Mouse (Mus musculus) lung, postnatal 10 days (tissue): ENCODE results near the gene Dennd2d.

Experiments used
- DNase-seq: peaks from one replicate; pipeline ENCODE4 v3.0.0; 2021

Gene Dennd2d

DNA sequence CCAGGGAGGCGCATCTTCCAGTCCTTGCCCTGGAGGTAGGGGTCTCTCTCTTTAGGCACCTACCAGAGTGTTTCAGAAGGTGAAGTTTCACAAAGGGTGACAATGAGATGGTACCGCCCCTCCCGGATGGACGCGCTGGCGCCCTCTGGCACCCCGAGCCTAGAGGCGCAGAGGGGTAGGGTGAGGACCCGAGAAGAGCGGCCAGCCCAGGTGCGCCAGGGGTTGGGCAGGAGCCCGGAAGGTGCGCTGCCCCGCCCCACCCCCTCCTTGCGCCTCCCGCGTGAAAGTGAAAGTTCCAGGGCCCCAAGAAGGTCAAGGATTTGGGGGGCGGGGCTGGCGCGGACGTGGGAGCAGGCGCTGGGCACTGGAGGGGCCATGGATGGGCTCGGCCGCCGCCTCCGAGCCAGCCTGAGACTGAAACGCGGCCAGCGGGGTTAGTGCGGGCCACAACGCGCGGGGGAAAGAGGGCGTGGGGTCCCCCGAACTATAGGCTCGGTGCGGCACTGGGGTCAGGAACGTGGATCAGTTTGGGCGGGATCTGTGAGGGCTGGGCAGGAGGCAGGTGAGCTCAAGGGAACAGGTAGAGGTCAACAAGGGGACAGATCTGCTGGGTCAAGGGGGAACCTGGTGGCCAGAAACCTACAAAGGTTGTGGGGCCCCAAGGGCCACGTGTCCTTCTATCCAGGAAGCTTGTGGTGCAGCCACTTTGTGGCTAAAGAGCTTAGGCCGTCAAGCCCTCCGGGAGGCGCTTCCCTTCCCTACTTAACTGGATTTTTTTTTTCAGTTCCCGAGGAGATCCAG is at the start of gene Dennd2d:
Gene Dennd2d (plus strand): TSS at position 125 of the 801 bp plus-strand sequence.
- peak; percentile 77 for DNase-seq

DNA sequence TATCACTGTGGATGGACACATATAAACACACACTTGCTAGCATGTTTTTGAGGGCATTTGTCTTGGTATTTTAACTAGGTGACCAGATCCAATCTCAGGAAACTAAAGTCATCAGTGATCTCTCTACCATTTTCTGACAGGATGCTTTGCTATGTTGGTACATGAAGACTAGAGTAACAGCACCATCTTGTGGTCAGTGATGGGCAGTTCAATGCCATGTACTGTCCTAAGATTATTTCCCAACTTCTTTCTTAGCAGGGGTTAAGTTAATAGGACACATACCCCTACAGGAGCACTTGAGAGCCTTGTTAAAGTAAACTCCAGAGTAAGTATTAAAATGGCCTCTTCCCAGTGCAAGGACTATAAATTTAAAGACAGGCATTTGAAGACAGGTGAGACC is 33.6 kb upstream of the Dennd2d start:
- DNase-seq = peak; percentile 40

DNA sequence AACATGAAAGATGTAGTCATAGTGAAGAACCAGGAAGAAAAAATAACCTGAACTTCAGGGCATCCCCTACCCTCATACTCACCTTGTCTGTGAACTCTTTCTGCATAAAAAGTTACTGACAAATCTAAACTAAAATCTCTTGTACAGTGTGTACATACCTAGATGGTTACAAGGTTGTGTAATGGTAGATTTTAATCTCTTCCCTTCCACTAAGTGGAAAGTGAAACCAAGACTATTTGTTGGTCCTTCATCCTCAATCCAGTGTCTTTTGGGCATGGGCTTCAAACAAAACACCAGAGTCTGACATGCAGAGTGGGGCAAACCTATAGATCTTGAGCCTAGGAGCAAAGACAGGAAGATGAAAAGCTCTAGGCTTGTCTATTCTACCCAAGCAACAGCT is 33.2 kb upstream of the Dennd2d start:
- no peak for DNase-seq

DNA sequence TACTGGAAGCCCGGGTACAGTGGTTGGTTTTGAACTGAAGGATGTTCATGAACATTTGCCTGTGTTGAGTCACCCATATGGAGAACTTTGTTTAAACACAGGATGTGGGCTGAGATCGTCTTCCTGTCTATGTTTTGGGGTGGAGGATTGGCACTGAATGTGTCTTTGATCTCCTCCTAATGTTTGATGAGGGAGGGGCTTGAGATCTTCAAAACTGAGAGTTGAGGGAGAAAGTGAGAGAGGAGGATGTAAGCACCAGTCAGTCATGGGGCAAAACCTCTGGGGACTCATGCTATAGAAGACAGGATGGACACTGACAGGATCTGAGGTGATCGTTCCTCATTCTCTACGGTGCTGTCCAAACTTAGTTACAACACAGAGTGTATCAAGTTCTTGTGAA is 32.6 kb upstream of the Dennd2d start:
- DNase-seq = no peak

DNA sequence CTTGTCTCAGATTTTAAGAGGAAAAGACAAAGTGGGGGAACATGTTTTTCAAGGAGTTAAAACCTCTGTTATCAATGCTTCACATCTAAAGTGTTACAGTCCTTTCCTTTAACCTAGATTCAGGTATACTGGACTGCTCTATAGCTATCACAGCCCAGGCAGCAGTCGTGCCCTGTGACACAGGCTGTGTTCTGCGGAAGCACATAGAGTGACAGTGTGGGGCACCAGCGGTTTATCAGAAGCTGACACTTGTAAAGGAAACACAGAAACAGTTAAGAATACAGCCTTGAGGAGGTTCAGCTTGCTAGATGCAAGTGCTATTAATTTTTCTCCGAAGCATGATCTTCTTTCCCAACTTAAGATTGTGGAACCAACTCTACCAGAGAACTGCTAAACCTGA is 29.6 kb upstream of the Dennd2d start:
- DNase-seq = no peak

DNA sequence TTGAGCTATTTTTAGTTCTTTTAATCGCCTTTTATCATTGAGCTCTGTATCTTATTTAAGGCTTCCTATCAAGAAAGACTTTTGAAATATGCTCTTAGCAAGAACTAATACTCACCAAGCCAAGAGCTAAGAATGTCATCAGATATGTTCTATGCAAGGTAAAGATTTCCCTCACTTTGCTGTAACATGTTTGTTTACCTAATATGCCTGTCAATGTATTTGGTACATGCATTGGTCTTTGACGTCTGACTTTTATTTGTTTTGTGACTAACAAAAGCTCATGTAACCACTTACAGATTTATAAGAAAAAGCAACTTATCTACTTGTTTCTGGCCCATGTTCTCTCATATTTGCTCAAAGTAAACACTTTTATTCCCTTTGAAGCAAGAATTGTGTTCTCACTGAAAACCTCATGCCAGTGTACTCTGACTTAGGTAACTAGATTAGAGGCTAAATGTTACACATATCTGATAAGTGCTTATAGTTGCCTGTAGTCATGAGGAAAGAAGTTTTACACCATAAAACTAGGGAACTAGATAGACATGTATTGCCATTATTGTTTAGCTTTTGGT is 24.8 kb upstream of the Dennd2d start:
- no peak for DNase-seq

DNA sequence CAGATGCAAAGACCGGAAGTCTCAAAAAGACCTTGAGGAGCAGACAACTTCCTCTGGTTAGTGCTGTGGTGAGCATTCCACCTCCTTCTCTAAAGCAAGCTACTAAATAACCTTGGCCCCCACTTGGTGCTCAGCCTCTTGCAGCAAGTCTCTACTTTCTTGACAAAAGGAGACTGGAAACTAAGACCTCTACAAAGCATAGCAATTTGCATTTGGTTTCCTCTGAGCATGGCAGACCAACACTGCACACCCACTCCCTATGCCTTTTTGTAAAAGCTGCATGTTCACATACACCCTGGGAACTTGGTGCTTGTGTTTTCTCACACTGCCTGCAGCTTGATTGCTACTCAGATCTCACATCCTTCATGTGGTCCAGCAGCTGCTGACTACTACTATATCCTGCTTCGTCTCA is 20.1 kb upstream of the Dennd2d start:
- DNase-seq = no peak

DNA sequence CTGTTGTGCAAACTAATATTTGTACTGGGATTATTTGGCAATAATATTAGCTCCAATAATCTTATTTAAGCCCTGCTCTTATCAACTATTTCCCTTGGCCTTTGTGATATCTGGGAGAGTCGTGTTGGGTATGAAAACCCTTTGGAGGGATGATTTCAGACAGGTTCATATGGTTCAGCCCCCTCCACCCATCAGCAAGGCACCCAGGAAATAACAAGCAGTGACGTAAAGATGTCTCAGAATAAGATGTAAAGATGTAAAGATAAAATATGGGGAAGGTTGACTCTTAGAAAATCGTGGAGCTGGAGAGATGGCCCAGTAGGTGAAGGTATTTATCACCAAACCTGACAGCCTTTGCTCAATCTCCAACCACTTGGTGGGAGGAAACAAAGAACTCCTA is 19.7 kb upstream of the Dennd2d start:
- no peak for DNase-seq

DNA sequence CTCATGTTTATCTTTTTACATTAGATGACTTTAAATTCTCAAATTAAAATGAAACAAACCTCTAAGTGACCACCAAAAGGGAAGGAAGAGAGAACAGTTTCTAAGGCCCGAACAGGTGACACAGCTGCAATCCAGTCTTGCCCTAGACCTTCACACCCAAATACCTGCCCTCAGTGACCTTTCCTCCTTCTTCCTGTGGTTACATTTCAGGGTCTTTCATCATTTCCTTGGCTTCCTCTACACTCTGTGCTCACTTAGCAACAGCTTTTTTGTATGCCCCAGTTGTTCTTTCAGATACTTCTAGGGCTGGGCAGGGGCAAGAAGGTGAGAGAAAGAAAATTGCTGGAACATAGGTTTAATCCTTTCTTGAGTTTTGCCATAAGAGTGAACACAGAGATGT is 17.5 kb upstream of the Dennd2d start:
- DNase-seq = no peak

DNA sequence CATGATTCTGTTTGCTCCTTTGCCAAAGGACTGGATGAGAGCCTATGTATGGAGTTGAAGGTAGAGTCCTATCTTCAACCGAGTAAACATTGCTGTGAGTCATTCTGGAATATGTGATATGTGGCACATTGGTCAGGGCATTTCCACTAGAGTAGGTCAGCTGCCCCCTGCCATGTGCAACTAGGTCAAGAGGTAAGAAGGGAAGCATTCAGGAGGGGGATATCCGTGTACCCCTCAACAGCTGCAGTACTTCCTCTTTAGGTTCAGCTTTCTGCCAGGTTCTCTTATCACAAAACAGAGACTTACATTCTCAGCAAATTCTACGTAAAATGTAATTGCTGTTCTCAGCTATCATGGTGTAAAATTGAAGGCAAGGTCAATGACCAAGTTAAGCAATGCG is 8.0 kb upstream of the Dennd2d start:
- DNase-seq = no peak

DNA sequence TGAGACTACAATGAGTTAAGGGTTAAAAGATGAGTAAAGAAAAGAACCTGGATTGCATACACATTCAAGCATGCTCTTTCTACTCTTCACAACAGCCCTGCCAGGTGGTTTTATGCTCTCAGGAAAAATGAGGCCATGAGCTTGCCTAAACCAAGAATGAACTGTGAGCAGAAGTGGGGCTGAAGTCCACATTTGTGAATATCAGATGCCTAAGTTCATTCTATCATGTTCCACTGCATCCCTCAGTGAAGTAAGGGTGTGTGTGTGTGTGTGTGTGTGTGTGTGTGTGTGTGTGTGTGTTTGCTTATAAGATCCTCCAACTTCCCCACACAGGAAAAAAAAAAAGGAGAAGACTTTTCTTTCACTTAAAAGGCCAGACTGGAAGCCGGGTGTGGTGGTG is 5.3 kb upstream of the Dennd2d start:
- no peak for DNase-seq

DNA sequence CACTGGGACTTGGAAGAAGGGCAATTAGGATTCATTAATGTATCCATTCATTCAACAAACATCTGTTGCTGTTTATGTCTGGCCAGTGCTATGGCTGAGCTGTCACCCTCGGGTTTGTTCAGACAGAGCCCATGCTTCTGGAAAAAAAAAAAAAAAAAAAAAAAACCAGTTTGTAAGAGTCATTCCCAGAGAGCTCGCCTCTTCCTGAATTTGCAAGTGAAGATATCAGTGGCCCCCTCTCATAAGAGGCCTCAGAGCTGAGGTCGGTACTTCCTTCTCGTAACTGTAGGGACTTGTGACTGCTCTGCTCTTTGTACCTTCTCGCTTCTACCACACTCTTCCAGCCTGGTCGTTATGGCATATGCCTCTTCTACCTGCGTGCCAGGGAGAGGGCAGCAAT is 1.1 kb downstream of the Dennd2d start:
- DNase-seq = no peak

DNA sequence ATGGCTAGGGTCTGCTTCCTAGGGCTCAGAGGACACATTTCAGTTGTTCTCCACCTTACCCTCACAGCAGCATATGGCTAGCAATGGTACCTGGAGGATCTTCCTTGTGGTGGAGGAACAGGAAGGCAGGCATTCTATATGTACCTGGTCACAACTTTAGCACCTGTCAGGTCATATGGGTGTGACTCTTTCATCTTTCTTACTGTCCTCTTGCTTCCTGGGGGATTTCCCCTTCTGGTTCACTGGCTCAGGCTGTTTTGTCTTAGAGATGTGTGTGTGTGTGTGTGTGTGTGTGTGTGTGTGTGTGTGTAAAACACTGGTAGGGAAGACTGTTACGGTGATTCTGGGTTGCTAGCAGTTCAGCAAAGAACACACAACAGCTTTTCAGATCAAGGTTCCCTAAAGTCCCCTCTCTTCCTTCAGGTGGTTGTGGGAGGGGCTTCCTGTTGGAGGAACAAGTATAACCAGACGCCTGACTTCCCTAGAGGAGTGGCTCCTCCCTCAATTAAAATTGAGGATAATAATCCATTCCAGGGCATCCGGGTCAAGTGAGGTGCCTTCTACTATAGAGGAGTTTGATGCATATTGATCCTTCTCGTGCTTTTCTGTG is 1.7 kb downstream of the Dennd2d start:
- DNase-seq = peak; percentile 24

DNA sequence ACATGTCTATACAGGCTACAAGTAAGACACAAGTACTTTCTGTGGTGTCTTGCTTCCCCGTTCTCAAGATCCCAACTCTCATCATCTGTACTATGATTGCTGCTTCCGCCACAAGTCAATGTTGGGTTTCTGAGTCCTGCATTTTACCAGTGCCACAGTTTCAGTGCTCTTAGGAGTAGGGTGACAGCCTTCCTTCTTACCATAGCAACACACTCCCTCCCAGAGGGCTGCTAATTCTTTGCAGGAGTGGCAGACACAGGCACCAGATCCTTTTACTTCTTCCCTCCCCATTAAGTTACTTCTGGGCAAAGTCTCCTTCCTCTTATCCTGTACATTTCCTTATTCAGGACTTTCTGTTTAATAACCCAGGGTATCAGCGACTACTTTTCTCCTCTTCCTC is 2.7 kb downstream of the Dennd2d start:
- DNase-seq = no peak

DNA sequence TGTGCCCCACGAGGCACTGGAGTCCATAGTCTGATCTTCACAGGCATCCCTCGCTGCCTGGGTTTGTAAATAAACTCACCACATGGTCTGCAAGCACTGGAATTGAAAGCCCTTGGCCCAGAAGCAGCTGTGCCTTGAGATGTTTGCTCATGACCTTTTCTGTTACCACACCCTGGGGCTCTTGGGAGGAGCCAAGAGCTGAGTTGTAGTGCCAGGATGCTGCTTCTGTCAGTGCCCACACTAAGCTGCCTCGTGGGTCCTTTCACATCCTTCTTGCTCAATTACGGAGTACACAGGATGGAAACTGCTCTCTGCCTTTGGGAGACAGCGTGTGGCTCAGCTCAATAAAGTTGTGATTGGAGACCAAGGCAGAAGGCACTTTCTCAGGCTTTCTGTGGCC is 3.6 kb downstream of the Dennd2d start:
- DNase-seq = peak; percentile 58

DNA sequence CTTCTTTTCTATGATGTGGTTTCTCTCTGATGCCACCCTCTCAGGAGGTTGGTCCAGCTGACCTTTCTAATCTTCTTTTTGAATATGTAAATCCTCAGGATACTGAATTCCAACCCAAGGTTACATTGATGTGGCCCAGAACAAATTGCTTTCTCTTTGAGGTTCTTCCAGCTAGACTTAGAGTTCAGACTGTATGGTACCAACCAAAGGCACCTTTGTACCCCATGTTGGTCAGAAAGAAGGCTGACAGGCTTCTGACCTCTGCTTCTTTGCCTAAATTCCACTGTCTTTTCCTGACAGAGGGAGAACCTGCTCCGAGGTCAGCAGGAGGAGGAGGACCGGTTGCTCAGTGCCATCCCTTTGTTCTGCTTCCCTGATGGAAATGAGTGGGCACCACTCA is 5.3 kb downstream of the Dennd2d start:
- DNase-seq = no peak

DNA sequence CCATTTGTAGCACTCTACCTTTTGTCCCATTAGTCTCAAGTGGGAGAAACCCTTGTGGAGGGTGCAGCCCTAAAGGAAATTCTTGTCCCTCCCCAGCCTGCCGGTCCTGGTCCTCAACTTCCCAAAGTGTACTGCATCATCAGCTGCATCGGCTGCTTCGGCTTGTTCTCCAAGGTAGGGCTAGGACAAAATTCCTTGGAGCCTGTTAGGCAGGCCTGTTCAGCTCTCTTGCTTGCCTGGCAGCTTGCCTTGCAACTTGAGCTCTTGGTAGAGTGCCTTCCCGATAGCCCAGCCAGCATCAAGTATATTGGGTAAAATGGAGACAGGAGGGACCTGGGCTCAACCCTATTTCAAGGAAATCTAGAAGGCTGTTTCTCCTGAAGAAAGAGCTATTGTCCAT is 8.0 kb downstream of the Dennd2d start:
- peak; percentile 45 for DNase-seq

DNA sequence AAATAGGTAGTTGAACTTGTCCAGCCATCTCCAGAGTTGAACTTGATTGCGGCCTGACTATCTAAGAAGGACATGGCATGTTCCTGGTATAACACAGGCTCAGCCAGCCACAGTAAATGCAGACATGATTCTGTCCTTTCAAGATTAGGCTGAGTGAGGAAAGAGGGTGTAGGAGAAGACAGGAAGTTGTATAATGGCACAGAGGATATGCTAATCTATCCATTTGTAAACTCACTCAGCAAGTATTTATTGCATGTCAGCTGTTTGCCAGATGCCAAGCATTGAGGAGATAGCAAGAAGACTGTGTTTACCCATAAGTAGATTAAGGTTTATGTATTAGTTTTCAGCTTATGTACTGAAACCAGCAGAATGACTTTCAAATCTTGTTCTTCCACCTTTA is 10.5 kb downstream of the Dennd2d start:
- DNase-seq = no peak

DNA sequence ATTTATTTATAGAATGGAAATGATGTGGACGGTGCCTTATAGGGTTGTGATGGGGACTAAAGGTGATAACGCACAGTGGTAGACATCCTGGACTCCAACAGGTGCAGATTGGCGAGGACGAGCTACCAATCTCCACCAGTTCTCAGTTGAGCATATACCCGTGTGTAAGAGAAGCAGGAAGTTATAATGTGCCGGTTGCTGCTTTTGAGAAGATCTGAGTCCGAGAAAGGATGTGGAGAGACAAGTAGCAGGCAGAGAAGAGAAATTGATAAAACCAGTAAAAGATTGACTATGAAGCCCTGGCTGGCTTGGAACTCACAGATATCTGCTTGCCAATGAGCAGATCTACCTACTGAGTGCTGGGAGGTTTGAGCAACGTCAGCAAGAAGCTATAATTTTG is 11.0 kb downstream of the Dennd2d start:
- no peak for DNase-seq

DNA sequence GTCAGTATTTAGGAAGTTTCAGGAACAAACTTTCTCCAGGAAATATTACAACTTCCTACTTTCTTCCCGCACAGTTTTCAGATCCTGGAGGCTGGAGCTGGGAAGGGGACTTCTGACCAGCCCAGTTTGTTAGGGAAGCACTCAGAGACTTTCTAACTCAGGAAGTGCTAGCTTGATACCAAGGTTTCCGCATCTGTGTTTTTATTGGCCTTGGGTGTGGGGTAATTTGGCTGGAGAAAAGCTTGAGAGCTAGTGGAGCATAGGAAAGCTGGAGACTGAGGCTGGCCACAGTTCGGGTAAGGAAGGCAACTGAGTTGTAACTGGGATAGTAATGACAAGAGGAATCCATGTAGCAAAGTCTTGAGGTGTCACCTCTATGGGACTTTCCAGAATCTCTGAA is 11.7 kb downstream of the Dennd2d start:
- DNase-seq = no peak

DNA sequence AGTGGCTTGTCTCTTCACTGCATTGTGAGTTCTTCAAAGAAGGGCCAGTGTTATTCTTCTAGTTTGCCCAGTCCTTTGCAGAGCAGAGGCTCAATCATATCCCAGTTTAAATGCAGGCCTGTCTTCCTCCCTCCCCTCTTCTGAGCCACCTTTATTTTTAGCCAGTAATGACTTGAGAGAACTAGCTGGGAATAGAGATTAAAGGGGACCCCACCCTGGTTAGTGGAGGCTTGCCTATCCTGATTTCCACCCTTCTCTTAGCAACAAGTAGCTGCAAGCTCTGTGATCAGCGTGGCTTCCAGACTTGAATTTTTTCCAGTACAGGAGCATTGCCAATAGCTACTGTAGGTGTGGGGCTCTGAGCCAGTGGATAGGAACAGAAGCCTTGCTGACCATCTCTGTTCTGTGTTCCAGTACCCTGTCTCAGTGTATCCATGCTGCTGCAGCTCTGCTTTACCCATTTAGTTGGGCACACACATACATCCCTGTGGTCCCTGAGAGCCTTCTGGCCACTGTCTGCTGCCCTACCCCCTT is 12.3 kb downstream of the Dennd2d start:
- DNase-seq = no peak

DNA sequence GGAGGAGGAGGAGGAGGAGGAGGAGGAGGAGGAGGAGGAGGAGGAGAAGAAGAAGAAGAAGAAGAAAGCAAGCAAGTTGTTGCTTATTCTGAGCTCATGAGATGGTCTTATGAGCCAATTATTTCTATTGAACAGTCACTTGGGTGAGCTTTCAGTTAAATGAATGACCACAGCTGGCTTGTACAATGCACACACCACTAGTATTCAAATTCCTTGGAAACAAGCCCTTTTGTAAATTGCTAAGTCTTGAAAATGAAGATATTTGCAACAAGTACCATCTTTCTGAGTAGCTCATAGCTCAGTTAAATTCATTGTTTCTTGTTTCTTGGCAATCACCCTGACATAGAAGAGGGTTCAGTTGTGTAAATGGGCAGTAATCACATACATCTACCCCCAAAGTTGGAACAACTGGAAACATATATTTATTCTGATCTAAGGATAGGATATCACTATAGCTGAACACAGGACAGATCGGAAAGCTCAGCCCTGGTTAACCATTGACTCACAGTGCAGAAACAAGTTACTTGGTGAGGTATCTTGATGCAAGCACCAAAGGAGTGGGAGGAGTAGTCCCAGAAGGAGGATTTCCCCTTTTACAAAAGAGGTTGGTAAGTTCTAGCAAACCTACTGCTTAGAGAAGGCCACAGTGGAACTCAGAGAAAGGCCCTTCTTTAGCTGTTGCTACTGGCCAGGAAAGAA is 13.3 kb downstream of the Dennd2d start:
- DNase-seq = no peak

DNA sequence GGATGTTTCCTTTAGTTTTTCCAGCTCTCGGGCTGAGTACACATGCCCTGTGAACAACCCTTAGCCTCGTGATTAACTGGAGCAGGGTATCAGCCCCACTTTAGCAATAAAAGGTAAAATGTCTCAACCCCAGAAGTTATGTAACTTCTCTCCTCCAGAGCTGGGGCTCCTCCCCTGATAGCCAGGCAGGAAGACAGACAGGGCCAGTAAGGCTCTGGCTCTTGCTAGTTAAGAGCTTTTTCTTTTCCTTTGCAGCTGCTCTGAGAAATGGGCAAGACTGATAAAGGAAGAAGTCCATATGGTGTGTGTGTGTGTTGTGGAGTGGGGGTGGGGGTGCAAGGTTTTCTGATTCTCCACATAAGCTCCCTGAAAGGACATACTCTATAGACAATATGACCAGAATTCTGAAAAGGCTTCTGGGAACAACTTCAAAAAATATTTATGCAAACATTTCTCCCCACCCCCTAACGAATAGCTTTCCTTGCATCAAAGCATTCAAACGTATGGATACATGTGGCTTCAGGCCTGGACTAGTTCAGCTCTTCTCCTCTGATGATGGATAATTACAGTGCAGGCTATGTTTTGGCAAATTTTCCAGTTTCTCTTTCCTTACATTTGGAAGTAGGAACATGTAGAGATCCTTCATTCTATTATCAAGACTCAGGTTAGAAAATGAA is 14.0 kb downstream of the Dennd2d start:
- peak; percentile 56 for DNase-seq
